32 mouse cellular contexts compared by ENCODE assay signal in the genomic region with DNA sequence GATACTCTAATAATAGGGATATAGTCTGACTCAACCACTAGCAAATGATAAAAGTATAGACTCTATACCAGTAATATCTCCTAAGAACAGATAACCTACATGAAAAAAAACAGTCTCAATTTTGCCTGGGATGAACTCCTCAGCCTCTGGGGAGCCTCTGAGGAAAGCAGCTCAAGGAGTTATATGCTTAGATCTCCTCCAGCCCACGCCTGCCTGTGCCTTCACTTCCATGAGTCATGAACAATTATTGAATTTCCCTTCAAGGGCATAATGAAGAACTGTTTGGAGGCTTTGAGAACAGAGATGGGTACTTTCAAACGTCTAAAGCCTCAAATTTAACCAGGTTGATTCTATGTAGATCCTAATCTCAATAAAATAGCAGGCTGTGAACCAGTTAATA. TPM values are rescaled to one million over a fixed set of nuclear protein-coding genes. Genes with fewer than 3 reads are reported as not detected.
DNase-seq lines count a peak whose midpoint lies in the region; ATAC-seq lines count a peak whose summit lies in the region.
"Had no signal": no experiment of that assay in that cellular context is flagged by ENCODE, and none has a peak within 500 bp of the region (broad histone marks: within the 10 kb centered on the region; RNA-seq: fewer than 3 reads in every experiment).

No protein-coding gene starts in this region.

- H3K9me3 ChIP-seq in hindbrain, embryonic 13.5 days: no peaks in the 10 kb centered on the region
- H3K9me3 ChIP-seq: forebrain, embryonic 13.5 days; heart, embryonic 10.5 days; heart, embryonic 15.5 days; midbrain, embryonic 13.5 days; neural tube, embryonic 13.5 days; stomach, embryonic 15.5 days had no signal

- H3K4me2 ChIP-seq in hindbrain, embryonic 13.5 days: no peak overlapping the region
- H3K4me2 ChIP-seq: forebrain, embryonic 13.5 days; heart, embryonic 15.5 days; hindbrain, embryonic 14.5 days; midbrain, embryonic 13.5 days; neural tube, embryonic 13.5 days; stomach, embryonic 15.5 days had no signal

- intact Hi-C loops in left cerebral cortex, postnatal 36 days (cut with DNase I): loop anchor here (5.0 kb wide), 1 partner anchor 251 kb away; no protein-coding TSS in a partner anchor

- no peak for DNase-seq in frontal cortex, postnatal 10 days (ENCODE audit: low spot score in 2 of 2)
- peak; percentile 25 to 26 for DNase-seq in left cerebral cortex, adult 18-20 months (ENCODE audit: low spot score in 2 of 2)
- DNase-seq in left cerebral cortex, postnatal 36 days (ENCODE audit: low spot score in 2 of 2): no peak
- peak; percentile 53 to 61 for DNase-seq in left cerebral cortex, adult 9 months (ENCODE audit: low spot score in 2 of 2)
- DNase-seq in right cerebral cortex, postnatal 36 days (ENCODE audit: low spot score in 2 of 2): peak; percentile 16 to 57
- DNase-seq: adrenal gland, adult 2 months; adrenal gland, postnatal 36 days; cerebellum, adult 2 months; cerebellum, postnatal 14 days; gastrocnemius, postnatal 14 days; heart, postnatal 4 days; kidney, adult 9 months; kidney, postnatal 10 days; liver; lung, adult 2 months; lung, postnatal 10 days had no signal

- no peak overlapping the region for H3K4me3 ChIP-seq in hindbrain, embryonic 13.5 days
- H3K4me3 ChIP-seq: forebrain, embryonic 13.5 days; heart, embryonic 10.5 days; heart, embryonic 15.5 days; midbrain, embryonic 13.5 days; neural tube, embryonic 13.5 days; stomach, embryonic 15.5 days had no signal

- H3K27me3 ChIP-seq in hindbrain, embryonic 13.5 days: no peaks in the 10 kb centered on the region
- H3K27me3 ChIP-seq: CH12.LX; forebrain, embryonic 13.5 days; heart, embryonic 15.5 days; midbrain, embryonic 13.5 days; neural tube, embryonic 13.5 days; stomach, embryonic 15.5 days had no signal

- 70% methylated on average over 2 of the region's 2 CpGs for WGBS in hindbrain, embryonic 13.5 days

- H3K4me1 ChIP-seq in hindbrain, embryonic 13.5 days (replicated peaks): no peaks in the 10 kb centered on the region
- H3K4me1 ChIP-seq: forebrain, embryonic 13.5 days; heart, embryonic 10.5 days; heart, embryonic 15.5 days; midbrain, embryonic 13.5 days; neural tube, embryonic 13.5 days; stomach, embryonic 15.5 days had no signal

- peak; percentile 56 for ATAC-seq in frontal cortex, adult (ENCODE audit: low TSS enrichment)
- ATAC-seq in hindbrain, embryonic 13.5 days (ENCODE audit: low FRiP score): no peak
- ATAC-seq: activated CD4-positive, CD25-positive, alpha-beta regulatory T cell, adult 4 months; forebrain, embryonic 13.5 days; intestine, postnatal 0 days; midbrain, embryonic 13.5 days had no signal

- H3K36me3 ChIP-seq in hindbrain, embryonic 13.5 days: no peaks in the 10 kb centered on the region
- H3K36me3 ChIP-seq: heart, embryonic 10.5 days; heart, embryonic 15.5 days; midbrain, embryonic 13.5 days; neural tube, embryonic 13.5 days; stomach, embryonic 15.5 days had no signal

- H3K27ac ChIP-seq in hindbrain, embryonic 13.5 days: no peak overlapping the region
- H3K27ac ChIP-seq: forebrain, embryonic 13.5 days; heart, embryonic 10.5 days; heart, embryonic 15.5 days; hindbrain, embryonic 14.5 days; liver, embryonic 14.5 days; macrophage; midbrain, embryonic 13.5 days; neural tube, embryonic 13.5 days; stomach, embryonic 15.5 days had no signal

- H3K9ac ChIP-seq in hindbrain, embryonic 13.5 days: no peak overlapping the region
- H3K9ac ChIP-seq: forebrain, embryonic 13.5 days; heart, embryonic 15.5 days; hindbrain, embryonic 14.5 days; liver, embryonic 14.5 days; midbrain, embryonic 13.5 days; neural tube, embryonic 13.5 days; stomach, embryonic 15.5 days had no signal

RNA-seq across cellular contexts. Expression of gene Pcsk1, which starts 23.5 kb away (rescaled TPM):
- 10 to 100 TPM; 38.0 to 57.7 TPM for total RNA-seq in left cerebral cortex, adult 18-20 months (2021)
- total RNA-seq in left cerebral cortex, postnatal 36 days (2021): 10 to 100 TPM; 35.0 to 39.8 TPM
- polyA plus RNA-seq in hindbrain, embryonic 13.5 days (2015; fragmentation: Nextera tagmentation; extraction: Ambion mirVana): 2.9 and 3.1 TPM in 2 replicates
- total RNA-seq: CH12.LX; granulocyte monocyte progenitor cell, adult 5-6 weeks; megakaryocyte-erythroid progenitor cell, adult 5-6 weeks had no signal
- polyA plus RNA-seq: liver, embryonic 14.5 days had no signal

Comparison
In these comparisons a context has a peak if more than half of its experiments do, and no peak if none do; other contexts are left out.
1. DNase-seq: peak in left cerebral cortex, adult 18-20 months (2 of 2), left cerebral cortex, adult 9 months (2 of 2) and right cerebral cortex, postnatal 36 days (2 of 2); none in frontal cortex, postnatal 10 days (0 of 2) and left cerebral cortex, postnatal 36 days (0 of 2).